Mouse (Mus musculus): Measurements from ENCODE around the gene Olfr600.

DNA sequence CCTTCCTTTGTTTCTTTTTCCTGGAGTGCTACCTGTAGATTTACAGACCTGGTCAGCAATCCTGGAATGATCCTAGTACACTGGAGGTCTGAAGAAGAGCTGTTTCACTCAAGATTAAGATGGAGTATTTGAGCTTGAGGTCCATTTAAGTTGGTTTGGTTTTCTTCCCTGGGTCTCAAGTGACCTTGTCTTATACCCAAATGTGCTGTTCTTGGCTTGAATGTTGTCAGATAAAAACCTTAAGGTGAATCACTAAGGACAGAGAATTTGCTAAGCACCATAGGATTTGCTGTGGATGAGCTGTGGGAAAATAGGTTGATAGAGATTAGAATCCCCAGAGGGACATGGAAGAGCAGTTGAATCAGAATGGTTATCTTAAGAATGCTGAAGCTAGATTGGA, at the start of gene Olfr600:
- TF ChIP-seq EP300 (IDR thresholded peaks at IDR 0.05; ENCODE audit: low read depth) (no peak), CTCF (IDR thresholded peaks at IDR 0.05; ENCODE audit: low read depth) (no peak)
